Mouse (Mus musculus) cortical plate, adult 2 months (tissue): ENCODE results near the gene Drc1. TPM values are rescaled to one million over a fixed set of nuclear protein-coding genes. Genes with fewer than 3 reads are reported as not detected.

Source experiments
- H3K27ac ChIP-seq: fragments of 200-500 bp; 2 replicates; pipeline ENCODE4 v1.5.1; 2012; ENCODE audit warnings: low read length, control low read depth, inconsistent platforms; ENCODE audit not compliant: insufficient read depth
- H3K4me1 ChIP-seq: fragments of 200-500 bp; 2 replicates; pipeline ENCODE4 v1.6.1; 2011; ENCODE audit warnings: low read length; ENCODE audit not compliant: control insufficient read depth, insufficient read depth
- H3K4me3 ChIP-seq: fragments of 200-500 bp; 2 replicates; pipeline ENCODE4 v1.5.1; 2011; ENCODE audit warnings: mild to moderate bottlenecking, low read length, control low read depth; ENCODE audit not compliant: insufficient read depth
- CTCF ChIP-seq: fragments of 200-500 bp; IDR thresholded peaks from 2 replicates; pipeline ENCODE4 v1.5.1; 2011; ENCODE audit warnings: mild to moderate bottlenecking, control low read depth, low read length; ENCODE audit not compliant: insufficient read depth; ENCODE audit errors: extremely low read depth
- POLR2A ChIP-seq: fragments of 200-500 bp; IDR thresholded peaks from 2 replicates; pipeline ENCODE4 v1.6.1; 2011; ENCODE audit warnings: mild to moderate bottlenecking, low read length, control low read depth; ENCODE audit not compliant: insufficient read depth; ENCODE audit errors: extremely low read depth
- polyA plus RNA-seq: library from polyadenylated mRNA; depleted of rRNA; stranded (reverse); fragments of >200 nt; gene quantifications from 2 replicates; pipeline ENCODE4 v1.2.3, GENCODE M21; 2012

Drc1 gene
- polyA plus RNA-seq, 1 experiment = 12.2 TPM

GRCm38 (mm10) chr5:30356647-30357046 is 75.5 kb downstream of the Drc1 start:
- Histone ChIP-seq H3K4me1 (no peaks in the 10 kb centered on the region), H3K4me3 (no peak overlapping the region), H3K27ac (no peak overlapping the region)
- no peak for TF ChIP-seq CTCF

DNA sequence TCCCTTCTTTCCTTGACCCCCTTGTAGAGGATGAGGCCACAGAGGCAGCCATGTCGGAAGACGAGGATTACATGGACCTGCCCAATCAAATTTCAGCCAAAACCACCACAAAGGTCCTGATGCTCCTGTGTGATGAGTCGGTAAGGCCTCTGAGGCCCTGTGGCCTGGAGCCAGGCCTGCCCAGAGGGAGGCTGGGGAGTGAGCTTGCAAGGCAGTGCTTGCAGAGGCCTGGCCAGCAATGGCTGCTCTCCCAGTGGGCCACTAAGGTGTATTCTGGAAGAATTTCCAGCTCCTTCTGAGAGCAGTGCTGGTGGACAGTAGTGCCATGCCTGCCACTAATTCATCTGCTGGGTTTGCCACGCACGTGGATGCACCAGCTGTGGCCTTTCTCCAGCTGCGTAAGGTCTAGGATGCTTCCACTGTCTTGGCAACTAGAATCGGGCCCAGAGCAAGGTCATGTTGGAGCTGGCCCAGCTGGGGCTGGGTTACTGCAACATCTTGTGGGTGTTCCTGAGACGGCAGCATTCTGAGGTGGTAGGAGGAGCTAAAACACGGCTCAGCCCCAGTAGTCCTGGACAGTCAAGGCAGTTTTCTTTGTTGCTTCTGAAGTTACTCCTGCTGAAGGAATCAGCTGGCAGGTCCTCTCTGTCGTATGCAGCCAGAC is 77.4 kb downstream of the Drc1 start:
- no peaks in the 10 kb centered on the region for H3K4me1 ChIP-seq
- no peak overlapping the region for H3K27ac ChIP-seq
- no peak overlapping the region for H3K4me3 ChIP-seq
- no peak for TF ChIP-seq POLR2A
- no peak for TF ChIP-seq CTCF

- Histone ChIP-seq H3K27ac (no peak overlapping the region), H3K4me3 (no peak overlapping the region), H3K4me1 (no peaks in the 10 kb centered on the region)
- TF ChIP-seq POLR2A (no peak), CTCF (no peak)
Observed at GRCm38 (mm10) chr5:30367405-30367804, 86.2 kb downstream of the Drc1 start.

- no peak overlapping the region for H3K27ac ChIP-seq
- no peak overlapping the region for H3K4me3 ChIP-seq
- H3K4me1 ChIP-seq = no peaks in the 10 kb centered on the region
- TF ChIP-seq POLR2A = no peak
- no peak for TF ChIP-seq CTCF
Observed at GRCm38 (mm10) chr5:30369426-30369825, 88.2 kb downstream of the Drc1 start.

DNA sequence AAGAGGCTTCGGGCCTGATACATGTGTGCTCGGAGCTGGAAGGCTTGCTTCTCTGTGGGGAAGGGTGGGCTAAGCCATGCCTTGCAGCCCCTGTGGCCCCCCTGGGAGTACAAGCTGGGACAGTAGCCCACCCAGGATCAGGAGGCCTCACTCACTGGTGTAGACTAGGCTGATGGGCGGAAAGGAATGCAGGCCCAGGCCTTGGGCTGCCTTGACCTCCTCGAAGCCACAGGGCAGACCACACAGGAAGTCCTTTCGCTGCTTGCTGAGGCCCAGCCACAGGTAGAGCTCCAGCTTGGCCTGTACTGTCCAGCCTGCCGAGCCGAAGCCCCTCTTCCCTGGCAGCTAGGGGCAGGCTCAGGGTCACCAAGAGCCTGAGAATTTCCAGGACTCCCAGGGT is 101.7 kb downstream of the Drc1 start:
- Histone ChIP-seq H3K27ac (no peak overlapping the region), H3K4me1 (no peaks in the 10 kb centered on the region), H3K4me3 (no peak overlapping the region)
- TF ChIP-seq CTCF (no peak), POLR2A (no peak)

DNA sequence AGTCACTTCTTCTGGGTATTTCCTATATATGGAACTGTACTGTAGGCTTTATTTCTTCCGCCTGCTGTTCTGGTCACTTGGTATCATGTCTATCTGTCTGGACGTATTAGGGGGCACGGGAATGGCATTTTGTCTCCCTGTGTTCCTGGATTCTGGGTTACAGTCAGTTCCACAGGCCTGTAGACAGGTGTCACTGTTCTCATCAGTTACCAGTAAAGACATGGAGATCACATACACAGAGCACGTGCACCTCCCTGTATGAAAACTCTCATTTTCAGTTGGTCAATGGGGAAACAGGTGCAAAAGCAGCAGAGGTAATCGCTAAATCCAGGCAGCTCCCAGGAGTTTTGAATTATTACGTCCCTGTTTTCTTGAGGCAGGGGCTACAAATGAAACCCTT is 106.5 kb downstream of the Drc1 start:
- no peak overlapping the region for H3K27ac ChIP-seq
- no peak overlapping the region for H3K4me3 ChIP-seq
- TF ChIP-seq CTCF = peak; percentile 32; the same call in 1 of the 2 replicates
- no peak for TF ChIP-seq POLR2A
- no peaks in the 10 kb centered on the region for H3K4me1 ChIP-seq

- no peaks in the 10 kb centered on the region for H3K4me1 ChIP-seq
- no peak overlapping the region for H3K4me3 ChIP-seq
- no peak overlapping the region for H3K27ac ChIP-seq
- TF ChIP-seq CTCF (no peak), POLR2A (no peak)
Observed at GRCm38 (mm10) chr5:30389836-30390235, 108.6 kb downstream of the Drc1 start.

- H3K27ac ChIP-seq = no peak overlapping the region
- no peak overlapping the region for H3K4me3 ChIP-seq
- no peaks in the 10 kb centered on the region for H3K4me1 ChIP-seq
- peak; percentile 86 for TF ChIP-seq CTCF
- TF ChIP-seq POLR2A = no peak
Observed at GRCm38 (mm10) chr5:30391473-30391872, 110.3 kb downstream of the Drc1 start.

- H3K4me1 ChIP-seq = 0 out of 2 replicates have a peak, but pooled peaks cover 1% of the 10 kb centered on the region
- H3K4me3 ChIP-seq = no peak overlapping the region
- TF ChIP-seq CTCF (no peak), POLR2A (no peak)
- no peak overlapping the region for H3K27ac ChIP-seq
Observed at GRCm38 (mm10) chr5:30400521-30400920, 119.3 kb downstream of the Drc1 start.

DNA sequence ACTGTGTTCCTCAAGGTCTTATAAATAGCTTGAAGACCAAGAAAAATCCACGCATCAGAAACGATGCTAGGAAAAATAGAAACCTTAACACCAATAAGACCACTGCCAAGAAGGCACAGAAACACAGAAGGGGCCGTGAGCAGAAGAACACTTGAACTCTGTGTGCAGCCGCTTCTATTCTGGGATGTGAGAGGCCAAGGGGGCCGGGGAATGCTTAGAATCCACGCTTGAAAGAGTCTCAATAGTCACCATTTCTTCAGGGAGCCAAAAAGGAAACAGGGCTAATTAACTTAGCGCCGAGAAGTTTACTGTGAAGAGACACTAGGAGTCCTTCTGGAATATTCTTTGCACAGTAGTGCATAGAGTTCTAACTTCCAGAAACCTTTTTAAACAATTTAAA is 120.0 kb downstream of the Drc1 start:
- TF ChIP-seq CTCF (no peak), POLR2A (no peak)
- no peak overlapping the region for H3K4me3 ChIP-seq
- no peak overlapping the region for H3K27ac ChIP-seq
- H3K4me1 ChIP-seq = 0 out of 2 replicates have a peak, but pooled peaks cover 1% of the 10 kb centered on the region

- Histone ChIP-seq H3K4me3 (no peak overlapping the region), H3K4me1 (no peaks in the 10 kb centered on the region), H3K27ac (no peak overlapping the region)
- TF ChIP-seq CTCF = no peak
- TF ChIP-seq POLR2A = no peak
Observed at GRCm38 (mm10) chr5:30406876-30407275, 125.7 kb downstream of the Drc1 start.
